15 mouse cellular contexts compared by ENCODE assay signal in the genomic region with DNA sequence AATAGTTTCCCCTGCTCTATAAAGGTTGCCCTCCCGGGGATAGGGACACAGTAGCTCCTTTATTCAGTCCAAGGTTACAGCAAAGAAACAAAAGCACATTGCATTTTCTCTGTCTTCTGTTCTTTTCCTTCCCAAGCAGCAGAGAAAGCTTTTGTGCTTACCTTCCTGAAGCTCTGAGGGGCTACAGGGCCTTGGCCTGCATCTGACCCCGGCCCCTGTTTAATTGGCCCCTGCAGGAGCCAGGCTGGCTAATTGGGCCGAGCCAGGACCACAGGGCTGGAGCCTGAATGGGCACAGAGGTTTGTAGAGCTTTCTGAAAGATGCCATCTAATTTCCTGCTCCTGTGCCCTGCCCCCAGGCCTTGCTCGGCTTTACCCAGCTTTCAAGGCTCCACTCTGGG. TPM values are rescaled to one million over a fixed set of nuclear protein-coding genes. Genes with fewer than 3 reads are reported as not detected.
A peak's percentile ranks its signal among the peaks of the same experiment; 100 is the strongest.
DNase-seq lines count a peak whose midpoint lies in the region; ATAC-seq and TF ChIP-seq lines count a peak whose summit lies in the region.
"Had no signal": no experiment of that assay in that cellular context is flagged by ENCODE, and none has a peak within 500 bp of the region (broad histone marks: within the 10 kb centered on the region; RNA-seq: fewer than 3 reads in every experiment).

No protein-coding gene starts in this region.

- no peak for TF ChIP-seq CTCF in hindbrain, postnatal 0 days (IDR thresholded peaks at IDR 0.05; ENCODE audit: low read depth)

- peak overlapping the region; percentile 84 for H3K27ac ChIP-seq in hindbrain, embryonic 10.5 days
- H3K27ac ChIP-seq in hindbrain, postnatal 0 days: no peak overlapping the region
- H3K27ac ChIP-seq in forebrain, embryonic 12.5 days: peak overlapping the region; percentile 95
- H3K27ac ChIP-seq in limb, embryonic 10.5 days: peak overlapping the region; percentile 82
- peak overlapping the region; percentile 24; the same call in 1 of the 2 replicates for H3K27ac ChIP-seq in neural tube, embryonic 13.5 days (replicated peaks)
- H3K27ac ChIP-seq: embryonic facial prominence, embryonic 15.5 days had no signal

- H3K36me3 ChIP-seq in hindbrain, embryonic 10.5 days: no peaks in the 10 kb centered on the region
- H3K36me3 ChIP-seq in hindbrain, postnatal 0 days (ENCODE audit: insufficient read depth, low read length): no peaks in the 10 kb centered on the region
- H3K36me3 ChIP-seq in forebrain, embryonic 12.5 days (replicated peaks): no peaks in the 10 kb centered on the region
- no peaks in the 10 kb centered on the region for H3K36me3 ChIP-seq in limb, embryonic 10.5 days
- no peaks in the 10 kb centered on the region for H3K36me3 ChIP-seq in neural tube, embryonic 13.5 days
- H3K36me3 ChIP-seq: embryonic facial prominence, embryonic 15.5 days had no signal

- H3K9me3 ChIP-seq in hindbrain, embryonic 10.5 days: no peaks in the 10 kb centered on the region
- H3K9me3 ChIP-seq in hindbrain, postnatal 0 days (ENCODE audit: low read length): no peaks in the 10 kb centered on the region
- H3K9me3 ChIP-seq in forebrain, embryonic 12.5 days: no peaks in the 10 kb centered on the region
- H3K9me3 ChIP-seq in limb, embryonic 10.5 days (replicated peaks): no peaks in the 10 kb centered on the region
- no peaks in the 10 kb centered on the region for H3K9me3 ChIP-seq in neural tube, embryonic 13.5 days
- H3K9me3 ChIP-seq: embryonic facial prominence, embryonic 15.5 days had no signal

- H3K4me3 ChIP-seq in hindbrain, embryonic 10.5 days: no peak overlapping the region
- H3K4me3 ChIP-seq in hindbrain, postnatal 0 days (ENCODE audit: low read length): no peak overlapping the region
- H3K4me3 ChIP-seq in forebrain, embryonic 12.5 days (replicated peaks): no peak overlapping the region
- no peak overlapping the region for H3K4me3 ChIP-seq in limb, embryonic 10.5 days
- no peak overlapping the region for H3K4me3 ChIP-seq in neural tube, embryonic 13.5 days
- H3K4me3 ChIP-seq: embryonic facial prominence, embryonic 15.5 days had no signal

- peaks cover 64% of the 10 kb centered on the region for H3K27me3 ChIP-seq in hindbrain, embryonic 10.5 days (ENCODE audit: insufficient read depth, poor library complexity, severe bottlenecking)
- no peaks in the 10 kb centered on the region for H3K27me3 ChIP-seq in hindbrain, postnatal 0 days (ENCODE audit: insufficient read depth, low read length)
- H3K27me3 ChIP-seq in forebrain, embryonic 12.5 days: peaks cover 24% of the 10 kb centered on the region
- H3K27me3 ChIP-seq in limb, embryonic 10.5 days (ENCODE audit: low read depth, poor library complexity, severe bottlenecking): peaks cover 52% of the 10 kb centered on the region
- H3K27me3 ChIP-seq in neural tube, embryonic 13.5 days: peaks cover 34% of the 10 kb centered on the region

- no peak overlapping the region for H3K9ac ChIP-seq in hindbrain, postnatal 0 days (replicated peaks; ENCODE audit: low read length)
- H3K9ac ChIP-seq in forebrain, embryonic 12.5 days: peak overlapping the region; percentile 8; the same call in 1 of the 2 replicates
- 0 out of 2 replicates have a peak overlapping the region, but pooled peaks have one; percentile 0 for H3K9ac ChIP-seq in neural tube, embryonic 13.5 days
- H3K9ac ChIP-seq: embryonic facial prominence, embryonic 15.5 days had no signal

- no peak for ATAC-seq in hindbrain, postnatal 0 days
- no peak; the same call in 1 of the 2 replicates for ATAC-seq in forebrain, embryonic 12.5 days (ENCODE audit: low FRiP score)
- ATAC-seq in neural tube, embryonic 13.5 days (ENCODE audit: low read depth): no peak
- ATAC-seq in erythroblast, adult 5-6 weeks (replicated peaks; ENCODE audit: low FRiP score, poor library complexity, severe bottlenecking): no peak
- ATAC-seq in activated CD4-positive, CD25-positive, alpha-beta regulatory T cell, adult 4 months: no peak

- 27% methylated on average over 4 of the region's 4 CpGs for WGBS in hindbrain, embryonic 10.5 days
- 29% methylated on average over 4 of the region's 4 CpGs for WGBS in hindbrain, postnatal 0 days
- WGBS in forebrain, embryonic 12.5 days: 5% methylated on average over 4 of the region's 4 CpGs
- WGBS in limb, embryonic 10.5 days: 30% methylated on average over 4 of the region's 4 CpGs
- WGBS in neural tube, embryonic 13.5 days: 13% methylated on average over 4 of the region's 4 CpGs

- no peak overlapping the region for H3K4me2 ChIP-seq in hindbrain, postnatal 0 days (ENCODE audit: low read depth, low read length)
- no peak overlapping the region for H3K4me2 ChIP-seq in forebrain, embryonic 12.5 days
- no peak overlapping the region for H3K4me2 ChIP-seq in neural tube, embryonic 13.5 days
- H3K4me2 ChIP-seq: embryonic facial prominence, embryonic 15.5 days had no signal

- no peak for DNase-seq in hindbrain, embryonic 10.5 days (ENCODE audit: low spot score)
- DNase-seq in hindbrain, postnatal 0 days (ENCODE audit: low spot score): no peak
- no peak for DNase-seq in limb, embryonic 10.5 days (ENCODE audit: low spot score)
- no peak for DNase-seq in thymus, postnatal 0 days (ENCODE audit: low spot score)
- DNase-seq: adrenal gland, postnatal 36 days; B cell, adult 2 months; cerebellum, adult 8-10 months; kidney, adult 2 months had no signal

- H3K4me1 ChIP-seq in hindbrain, embryonic 10.5 days (replicated peaks): peaks cover 78% of the 10 kb centered on the region
- peaks cover 14% of the 10 kb centered on the region; the same call in 1 of the 2 replicates for H3K4me1 ChIP-seq in hindbrain, postnatal 0 days (ENCODE audit: insufficient read depth, low read length)
- peaks cover 70% of the 10 kb centered on the region for H3K4me1 ChIP-seq in forebrain, embryonic 12.5 days
- H3K4me1 ChIP-seq in limb, embryonic 10.5 days: peaks cover 75% of the 10 kb centered on the region
- H3K4me1 ChIP-seq in neural tube, embryonic 13.5 days (replicated peaks): peaks cover 66% of the 10 kb centered on the region
- H3K4me1 ChIP-seq: embryonic facial prominence, embryonic 15.5 days had no signal

RNA-seq across cellular contexts. Expression of gene Stra6, which starts 22.6 kb away (rescaled TPM):
- 11.2 and 15.8 TPM in 2 replicates for polyA plus RNA-seq in hindbrain, embryonic 10.5 days (2016; fragmentation: Nextera tagmentation; extraction: Ambion mirVana)
- total RNA-seq in hindbrain, postnatal 0 days (2014; rRNA removed): 16.0 and 19.2 TPM in 2 replicates
- 7.5 TPM in 2 replicates for polyA plus RNA-seq in hindbrain, postnatal 0 days (2015; fragmentation: Nextera tagmentation; extraction: Ambion mirVana)
- polyA plus RNA-seq in forebrain, embryonic 12.5 days (2016; fragmentation: Nextera tagmentation; extraction: Ambion mirVana): 10.7 and 11.6 TPM in 2 replicates
- polyA plus RNA-seq in limb, embryonic 10.5 days (2016; fragmentation: Nextera tagmentation; extraction: Ambion mirVana): 45.3 and 59.9 TPM in 2 replicates
- 47.5 and 48.5 TPM in 2 replicates for polyA plus RNA-seq in neural tube, embryonic 13.5 days (2015; fragmentation: Nextera tagmentation; extraction: Ambion mirVana)
- not detected in 2 replicates for total RNA-seq in erythroblast, adult 5-6 weeks (2015; ENCODE audit: low replicate concordance)
- not detected in 2 replicates for total RNA-seq in erythroblast, adult 5-6 weeks (2017; ENCODE audit: low replicate concordance)
- 0.94 and 1.1 TPM in 2 replicates for polyA plus RNA-seq in thymus, postnatal 0 days (2015; fragmentation: Nextera tagmentation; extraction: Ambion mirVana)
- polyA plus RNA-seq in activated CD4-positive, CD25-positive, alpha-beta regulatory T cell, adult 4 months (2017; shearing (Covaris generic)): 1 to 10 TPM; 3.1 to 3.8 TPM
- total RNA-seq: megakaryocyte progenitor cell, adult 5-6 weeks had no signal
- polyA plus RNA-seq: liver, embryonic 16.5 days had no signal

RNA-seq across cellular contexts. Expression of gene Cyp11a1, which starts 34.8 kb away (rescaled TPM):
- not detected in 2 replicates for polyA plus RNA-seq in hindbrain, embryonic 10.5 days (2016; fragmentation: Nextera tagmentation; extraction: Ambion mirVana)
- 4.1 and 4.3 TPM in 2 replicates for total RNA-seq in hindbrain, postnatal 0 days (2014; rRNA removed)
- 1.2 and 1.8 TPM in 2 replicates for polyA plus RNA-seq in hindbrain, postnatal 0 days (2015; fragmentation: Nextera tagmentation; extraction: Ambion mirVana)
- polyA plus RNA-seq in forebrain, embryonic 12.5 days (2016; fragmentation: Nextera tagmentation; extraction: Ambion mirVana): 0.19 and 0.45 TPM in 2 replicates
- polyA plus RNA-seq in limb, embryonic 10.5 days (2016; fragmentation: Nextera tagmentation; extraction: Ambion mirVana): 0.26 TPM in 1 of 2 replicates, not detected in the other
- 0.14 and 0.18 TPM in 2 replicates for polyA plus RNA-seq in neural tube, embryonic 13.5 days (2015; fragmentation: Nextera tagmentation; extraction: Ambion mirVana)
- 0.63 and 2.3 TPM in 2 replicates for total RNA-seq in erythroblast, adult 5-6 weeks (2015; ENCODE audit: low replicate concordance)
- total RNA-seq in erythroblast, adult 5-6 weeks (2017; ENCODE audit: low replicate concordance): 1.7 and 2.3 TPM in 2 replicates
- polyA plus RNA-seq in thymus, postnatal 0 days (2015; fragmentation: Nextera tagmentation; extraction: Ambion mirVana): 2.2 and 2.7 TPM in 2 replicates
- polyA plus RNA-seq in activated CD4-positive, CD25-positive, alpha-beta regulatory T cell, adult 4 months (2017; shearing (Covaris generic)): not detected
